Mouse (Mus musculus) megakaryocyte-erythroid progenitor cell, adult 5-6 weeks (primary cell): Measurements from ENCODE around the gene Galt. TPM values are rescaled to one million over a fixed set of nuclear protein-coding genes. Genes with fewer than 3 reads are reported as not detected.
"Not testable (repeated sequence)": the region's sequence is repeated elsewhere in the genome, so short reads cannot be mapped to it uniquely, and the experiment has no call there.

Experiments used
- ATAC-seq: replicated peaks from 2 replicates; pipeline ENCODE4 v1.8.0; 2016; ENCODE audit warnings: mild to moderate bottlenecking, inconsistent platforms; ENCODE audit not compliant: severe bottlenecking, poor library complexity, low FRiP score, low TSS enrichment
- total RNA-seq, 2 experiments: library from RNA; stranded (forward) in 1 of 2; stranded (reverse) in 1 of 2; fragments of 200-1000, 215-1000 nt in 1 of 2; fragments of >200 nt in 1 of 2; fragmentation: Nextera tagmentation in 1 of 2; gene quantifications; 2 replicates each; pipeline ENCODE4 v1.2.3; 2014 to 2017

The Galt gene
- total RNA-seq, 2 experiments from 2014 or later: 28.0 to 50.1 TPM

- ATAC-seq: not testable (repeated sequence)
Measured at GRCm38 (mm10) chr4:41772946-41773345, 17.9 kb downstream of the Galt start.

- not testable (repeated sequence) for ATAC-seq
Measured at GRCm38 (mm10) chr4:41773502-41773901, 18.5 kb downstream of the Galt start.

GRCm38 (mm10) chr4:41774002-41774401 is 19.0 kb downstream of the Galt start, which contains the start of gene Ccl27a:
Gene Ccl27a, minus strand, starts transcription at chr4:41774247.
- ATAC-seq: not testable (repeated sequence)

GRCm38 (mm10) chr4:41774506-41774905 is 19.5 kb downstream of the Galt start:
- not testable (repeated sequence) for ATAC-seq

- not testable (repeated sequence) for ATAC-seq
Measured at GRCm38 (mm10) chr4:41775840-41776239, 20.8 kb downstream of the Galt start.

- not testable (repeated sequence) for ATAC-seq
Measured at GRCm38 (mm10) chr4:41781271-41781670, 26.2 kb downstream of the Galt start.

- ATAC-seq: not testable (repeated sequence)
Measured at GRCm38 (mm10) chr4:41781748-41782485, 26.9 kb downstream of the Galt start.

GRCm38 (mm10) chr4:41782711-41783110 is 27.7 kb downstream of the Galt start:
- ATAC-seq: not testable (repeated sequence)

- ATAC-seq: not testable (repeated sequence)
Measured at GRCm38 (mm10) chr4:41783197-41783596, 28.2 kb downstream of the Galt start.

Other genes starting within 250 kb of the Galt start
- gene 1110017D15Rik, start 237.9 kb upstream of the Galt start, total RNA-seq (2014; fragmentation: Nextera tagmentation): not detected in 2 replicates
- not detected in 2 replicates for gene 1110017D15Rik, start 237.9 kb upstream of the Galt start, total RNA-seq (2017)
- gene Fam219a, start 185.7 kb upstream of the Galt start, total RNA-seq (2014; fragmentation: Nextera tagmentation): 1.7 and 1.9 TPM in 2 replicates
- gene Fam219a, start 185.7 kb upstream of the Galt start, total RNA-seq (2017): 0.11 and 0.52 TPM in 2 replicates
- not detected in 2 replicates for gene Dnaic1, start 185.5 kb upstream of the Galt start, total RNA-seq (2014; fragmentation: Nextera tagmentation)
- gene Dnaic1, start 185.5 kb upstream of the Galt start, total RNA-seq (2017): not detected in 2 replicates
- gene Enho, start 114.9 kb upstream of the Galt start, total RNA-seq (2014; fragmentation: Nextera tagmentation): not detected in 2 replicates
- gene Enho, start 114.9 kb upstream of the Galt start, total RNA-seq (2017): not detected in 2 replicates
- not detected in 2 replicates for gene Cntfr, start 58.1 kb upstream of the Galt start, total RNA-seq (2014; fragmentation: Nextera tagmentation)
- not detected in 2 replicates for gene Cntfr, start 58.1 kb upstream of the Galt start, total RNA-seq (2017)
- 21.5 and 39.9 TPM in 2 replicates for gene Il11ra1, start 55.2 kb upstream of the Galt start, total RNA-seq (2014; fragmentation: Nextera tagmentation)
- 36.0 and 45.3 TPM in 2 replicates for gene Il11ra1, start 55.2 kb upstream of the Galt start, total RNA-seq (2017)
- gene Rpp25l, start 41.7 kb upstream of the Galt start, total RNA-seq (2014; fragmentation: Nextera tagmentation): 37.5 and 44.7 TPM in 2 replicates
- gene Rpp25l, start 41.7 kb upstream of the Galt start, total RNA-seq (2017): 33.5 and 38.9 TPM in 2 replicates
- gene Dctn3, start 32.1 kb upstream of the Galt start, total RNA-seq (2014; fragmentation: Nextera tagmentation): 63.4 and 81.2 TPM in 2 replicates
- gene Dctn3, start 32.1 kb upstream of the Galt start, total RNA-seq (2017): 50.6 and 80.7 TPM in 2 replicates
- gene Arid3c, start 24.1 kb upstream of the Galt start, total RNA-seq (2014; fragmentation: Nextera tagmentation): not detected in 2 replicates
- gene Arid3c, start 24.1 kb upstream of the Galt start, total RNA-seq (2017): not detected in 2 replicates
- gene Sigmar1, start 929 bp downstream of the Galt start, total RNA-seq (2014; fragmentation: Nextera tagmentation): 34.2 and 53.7 TPM in 2 replicates
- gene Sigmar1, start 929 bp downstream of the Galt start, total RNA-seq (2017): 49.7 and 57.2 TPM in 2 replicates
- 11.7 and 35.2 TPM in 2 replicates for gene Ccl27a, start 19.0 kb downstream of the Galt start, total RNA-seq (2014; fragmentation: Nextera tagmentation)
- 3.0 TPM in 1 of 2 replicates, not detected in the other for gene Ccl27a, start 19.0 kb downstream of the Galt start, total RNA-seq (2017)
- not detected in 2 replicates for gene Gm21541, start 148.4 kb downstream of the Galt start, total RNA-seq (2014; fragmentation: Nextera tagmentation)
- gene Gm21541, start 148.4 kb downstream of the Galt start, total RNA-seq (2017): not detected in 2 replicates
- gene Gm20878, start 186.3 kb downstream of the Galt start, total RNA-seq (2014; fragmentation: Nextera tagmentation): 1.6 and 1.9 TPM in 2 replicates
- 0.99 and 7.6 TPM in 2 replicates for gene Gm20878, start 186.3 kb downstream of the Galt start, total RNA-seq (2017)
- 0.33 and 0.42 TPM in 2 replicates for gene Fam205a4, start 210.8 kb downstream of the Galt start, total RNA-seq (2014; fragmentation: Nextera tagmentation)
- gene Fam205a4, start 210.8 kb downstream of the Galt start, total RNA-seq (2017): not detected in 2 replicates